Mouse (Mus musculus): ENCODE data around the gene Parg.

DNA sequence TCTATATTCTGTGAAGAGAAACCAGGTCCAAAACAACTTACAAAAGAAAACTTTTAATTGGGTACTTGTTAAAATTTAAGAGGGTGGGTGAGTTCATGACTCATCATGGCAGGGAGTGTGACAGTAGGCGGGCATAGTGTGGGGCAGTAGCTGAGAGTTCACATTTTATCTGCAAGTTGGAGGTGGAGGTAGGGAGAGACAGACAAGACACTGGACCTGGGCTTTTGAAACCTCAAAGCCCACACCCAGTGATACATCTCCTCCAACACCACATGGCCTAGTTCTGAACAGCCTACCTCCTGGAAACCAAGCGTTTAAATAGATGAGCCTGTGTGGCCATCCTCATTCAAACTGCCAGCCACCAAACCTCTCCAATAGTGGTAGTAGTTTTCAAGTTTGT, 26.4 kb upstream of the Parg start:
- TF ChIP-seq EP300 (IDR thresholded peaks at IDR 0.05; ENCODE audit: low read depth), result no peak
- TF ChIP-seq CTCF (IDR thresholded peaks at IDR 0.05; ENCODE audit: low read depth), result no peak

Data from liver, postnatal 0 days (tissue).